ENCODE assay signal across 8 mouse cellular contexts in genomic region chr17:35185639-35186611, GRCm38 (mm10). TPM values are rescaled to one million over a fixed set of nuclear protein-coding genes. Genes with fewer than 3 reads are reported as not detected.
DNase-seq lines count a peak whose midpoint lies in the region; ATAC-seq and TF ChIP-seq lines count a peak whose summit lies in the region.

No protein-coding gene starts in this region.

- intact Hi-C loops in left cerebral cortex, adult 2 months (cut with DNase I), result no loop called here

- no peaks in the 10 kb centered on the region for H3K27me3 ChIP-seq in lung, embryonic 14.5 days (ENCODE audit: insufficient read depth, low read length)
- no peaks in the 10 kb centered on the region for H3K27me3 ChIP-seq in neural tube, embryonic 14.5 days (ENCODE audit: control insufficient read depth, insufficient read depth, low read length)

- H3K4me3 ChIP-seq in left cerebral cortex, adult 2 months, result peak overlapping the region; percentile 39
- H3K4me3 ChIP-seq in lung, embryonic 14.5 days (ENCODE audit: low read depth, low read length), result peak overlapping the region; percentile 43
- peak overlapping the region; percentile 19 for H3K4me3 ChIP-seq in neural tube, embryonic 14.5 days (ENCODE audit: low read depth, low read length)

- no peak for TF ChIP-seq CTCF in left cerebral cortex, adult 2 months (IDR thresholded peaks at IDR 0.05)
- no peak for TF ChIP-seq CTCF in lung, embryonic 14.5 days (IDR thresholded peaks at IDR 0.05; ENCODE audit: low read depth)

- peak overlapping the region; percentile 67 for H3K4me2 ChIP-seq in lung, embryonic 14.5 days
- peak overlapping the region; percentile 49 for H3K4me2 ChIP-seq in neural tube, embryonic 14.5 days (ENCODE audit: low read depth, low read length)

- H3K4me1 ChIP-seq in lung, embryonic 14.5 days (ENCODE audit: insufficient read depth), result peaks cover 3% of the 10 kb centered on the region; the same call in 1 of the 2 replicates
- H3K4me1 ChIP-seq in neural tube, embryonic 14.5 days (ENCODE audit: control insufficient read depth, insufficient read depth, low read length), result no peaks in the 10 kb centered on the region

- no peaks in the 10 kb centered on the region for H3K36me3 ChIP-seq in lung, embryonic 14.5 days (ENCODE audit: insufficient read depth)
- H3K36me3 ChIP-seq in neural tube, embryonic 14.5 days (ENCODE audit: control insufficient read depth, insufficient read depth, low read length), result no peaks in the 10 kb centered on the region

- no peak for DNase-seq in left cerebral cortex, adult 2 months (ENCODE audit: extremely low spot score in 1 of 2, low spot score in 2 of 2)
- no peak for DNase-seq in left cerebral cortex, adult 8-10 months (ENCODE audit: low spot score in 2 of 2)
- DNase-seq in c-Kit-positive CD71-positive TER-119-positive erythroid progenitor cells, embryonic 14.5 days (ENCODE audit: low spot score), result peak; percentile 66
- peak; percentile 78 to 90 for DNase-seq in heart, adult 18-20 months
- peak; percentile 52 for DNase-seq in kidney, adult 11 months
- DNase-seq in lung, embryonic 14.5 days, result peak; percentile 89
- DNase-seq in cerebellum, postnatal 14 days, result no peak

- WGBS in lung, embryonic 14.5 days, result 2% methylated on average over 18 of the region's 18 CpGs
- 4% methylated on average over 18 of the region's 18 CpGs for WGBS in neural tube, embryonic 14.5 days

- ATAC-seq in lung, embryonic 14.5 days (ENCODE audit: insufficient read depth), result peak; percentile 72
- peak; percentile 44 for ATAC-seq in neural tube, embryonic 14.5 days (ENCODE audit: low read depth)

- peak overlapping the region; percentile 57 for H3K9ac ChIP-seq in lung, embryonic 14.5 days
- peak overlapping the region; percentile 13; the same call in 1 of the 2 replicates for H3K9ac ChIP-seq in neural tube, embryonic 14.5 days (replicated peaks; ENCODE audit: low read depth, low read length)

- H3K27ac ChIP-seq in left cerebral cortex, adult 2 months, result no peak overlapping the region
- peak overlapping the region; percentile 69; the same call in 1 of the 2 replicates for H3K27ac ChIP-seq in lung, embryonic 14.5 days (ENCODE audit: low read depth)
- H3K27ac ChIP-seq in neural tube, embryonic 14.5 days (ENCODE audit: low read depth, low read length), result 0 out of 2 replicates have a peak overlapping the region, but pooled peaks have one; percentile 34

- H3K9me3 ChIP-seq in lung, embryonic 14.5 days (ENCODE audit: low read depth, low read length), result no peaks in the 10 kb centered on the region
- H3K9me3 ChIP-seq in neural tube, embryonic 14.5 days (ENCODE audit: control insufficient read depth, low read length), result no peaks in the 10 kb centered on the region

RNA-seq across cellular contexts. Expression of gene Lst1, which starts 2.3 kb away (rescaled TPM):
- total RNA-seq in left cerebral cortex, adult 2 months (2021), result 1 to 10 TPM; 6.4 to 7.4 TPM
- total RNA-seq in left cerebral cortex, adult 8-10 months (2022), result 10 to 100 TPM in 1 of 4 experiments, 1 to 10 TPM in 3; 6.5 to 10.1 (median 7.9) TPM
- total RNA-seq in heart, adult 18-20 months (2021), result 1 to 10 TPM; 2.0 to 3.3 TPM
- polyA plus RNA-seq in lung, embryonic 14.5 days (2014; fragmentation: Nextera tagmentation; extraction: Ambion mirVana), result 11.6 and 14.1 TPM in 2 replicates
- 3.7 and 8.8 TPM in 2 replicates for polyA plus RNA-seq in neural tube, embryonic 14.5 days (2014; fragmentation: Nextera tagmentation; extraction: Ambion mirVana)

RNA-seq across cellular contexts. Expression of gene Ltb, which starts 8.3 kb away (rescaled TPM):
- total RNA-seq in left cerebral cortex, adult 2 months (2021), result under 1 TPM; 0.79 to 0.86 TPM
- 1 to 10 TPM in 3 of 4 experiments, not detected in 1; 1.0 to 1.6 (median 1.2) TPM for total RNA-seq in left cerebral cortex, adult 8-10 months (2022)
- 10 to 100 TPM in 1 of 2 experiments, 1 to 10 TPM in 1; 1.5 to 12.1 TPM for total RNA-seq in heart, adult 18-20 months (2021)
- 0.43 TPM in 1 of 2 replicates, not detected in the other for polyA plus RNA-seq in lung, embryonic 14.5 days (2014; fragmentation: Nextera tagmentation; extraction: Ambion mirVana)
- polyA plus RNA-seq in neural tube, embryonic 14.5 days (2014; fragmentation: Nextera tagmentation; extraction: Ambion mirVana), result 0.31 and 0.62 TPM in 2 replicates

RNA-seq across cellular contexts. Expression of gene Aif1, which starts 10.1 kb away (rescaled TPM):
- total RNA-seq in left cerebral cortex, adult 2 months (2021), result 10 to 100 TPM in 1 of 2 experiments, 1 to 10 TPM in 1; 8.0 to 14.4 TPM
- total RNA-seq in left cerebral cortex, adult 8-10 months (2022), result 10 to 100 TPM; 11.2 to 30.3 (median 17.4) TPM
- 1 to 10 TPM; 3.7 to 4.8 TPM for total RNA-seq in heart, adult 18-20 months (2021)
- 6.0 and 11.9 TPM in 2 replicates for polyA plus RNA-seq in lung, embryonic 14.5 days (2014; fragmentation: Nextera tagmentation; extraction: Ambion mirVana)
- polyA plus RNA-seq in neural tube, embryonic 14.5 days (2014; fragmentation: Nextera tagmentation; extraction: Ambion mirVana), result 6.7 and 10.7 TPM in 2 replicates

RNA-seq across cellular contexts. Expression of gene Tnf, which starts 15.9 kb away (rescaled TPM):
- total RNA-seq in left cerebral cortex, adult 2 months (2021), result not detected
- under 1 TPM in 1 of 4 experiments, not detected in 3; 0.39 TPM for total RNA-seq in left cerebral cortex, adult 8-10 months (2022)
- under 1 TPM; 0.25 to 0.28 TPM for total RNA-seq in heart, adult 18-20 months (2021)
- polyA plus RNA-seq in lung, embryonic 14.5 days (2014; fragmentation: Nextera tagmentation; extraction: Ambion mirVana), result 0.12 and 0.21 TPM in 2 replicates
- polyA plus RNA-seq in neural tube, embryonic 14.5 days (2014; fragmentation: Nextera tagmentation; extraction: Ambion mirVana), result not detected in 2 replicates

RNA-seq across cellular contexts. Expression of gene Lta, which starts 19.2 kb away (rescaled TPM):
- total RNA-seq in left cerebral cortex, adult 2 months (2021), result under 1 TPM; 0.41 to 0.65 TPM
- total RNA-seq in left cerebral cortex, adult 8-10 months (2022), result 1 to 10 TPM in 1 of 4 experiments, under 1 TPM in 3; 0.28 to 1.2 (median 0.58) TPM
- 1 to 10 TPM in 1 of 2 experiments, not detected in 1; 1.0 TPM for total RNA-seq in heart, adult 18-20 months (2021)
- 0.26 TPM in 1 of 2 replicates, not detected in the other for polyA plus RNA-seq in lung, embryonic 14.5 days (2014; fragmentation: Nextera tagmentation; extraction: Ambion mirVana)
- polyA plus RNA-seq in neural tube, embryonic 14.5 days (2014; fragmentation: Nextera tagmentation; extraction: Ambion mirVana), result 0.24 and 0.26 TPM in 2 replicates

Comparison
In these comparisons a context has a peak if more than half of its experiments do, and no peak if none do; other contexts are left out.
1. DNase-seq: peak in c-Kit-positive CD71-positive TER-119-positive erythroid progenitor cells, embryonic 14.5 days (single experiment), heart, adult 18-20 months (2 of 2), kidney, adult 11 months (single experiment) and lung, embryonic 14.5 days (single experiment); none in left cerebral cortex, adult 2 months (0 of 2), left cerebral cortex, adult 8-10 months (0 of 2) and cerebellum, postnatal 14 days (0 of 2).
2. Peak in every context shown above with its lines, with median percentiles within 50 percentile points of each other: H3K4me3 ChIP-seq.